Mouse (Mus musculus) spleen, adult 2 months (tissue): ENCODE results near the gene Kcnk1. TPM values are rescaled to one million over a fixed set of nuclear protein-coding genes. Genes with fewer than 3 reads are reported as not detected.

Experiments used
- DNase-seq, 2 experiments: peaks; one replicate each; pipeline versions ENCODE4 v3.0.0 to v3.0.0-alpha.2; 2012 to 2021; ENCODE audit warnings: low spot score in 2 of 2, low read depth in 1 of 2
- H3K27ac ChIP-seq: fragments of 200-500 bp; 2 replicates; pipeline ENCODE4 v1.5.1; 2012; ENCODE audit warnings: low read length, inconsistent platforms; ENCODE audit not compliant: insufficient read depth
- H3K27me3 ChIP-seq: fragments of 200-500 bp; 2 replicates; pipeline ENCODE4 v1.6.1; 2012; ENCODE audit warnings: mild to moderate bottlenecking, moderate library complexity, low read length, inconsistent platforms; ENCODE audit not compliant: control insufficient read depth, insufficient read depth
- H3K36me3 ChIP-seq: fragments of 200-500 bp; 2 replicates; pipeline ENCODE4 v1.6.1; 2012; ENCODE audit warnings: mild to moderate bottlenecking, low read length, inconsistent platforms; ENCODE audit not compliant: control insufficient read depth, insufficient read depth
- H3K4me1 ChIP-seq: fragments of 200-500 bp; 2 replicates; pipeline ENCODE4 v1.6.1; 2011; ENCODE audit warnings: inconsistent platforms; ENCODE audit not compliant: control insufficient read depth, insufficient read depth, insufficient read length
- H3K4me3 ChIP-seq: fragments of 200-500 bp; 2 replicates; pipeline ENCODE4 v1.5.1; 2011; ENCODE audit warnings: mild to moderate bottlenecking, inconsistent platforms; ENCODE audit not compliant: insufficient read depth, insufficient read length; ENCODE audit errors: extremely low read depth
- CTCF ChIP-seq: fragments of 200-500 bp; IDR thresholded peaks from 2 replicates; pipeline ENCODE4 v1.5.1; 2011; ENCODE audit warnings: mild to moderate bottlenecking, inconsistent platforms; ENCODE audit not compliant: insufficient read depth, insufficient read length, insufficient replicate concordance; ENCODE audit errors: extremely low read depth
- POLR2A ChIP-seq: fragments of 200-500 bp; IDR thresholded peaks from 2 replicates; pipeline ENCODE4 v1.6.1; 2011; ENCODE audit warnings: low read depth, low read length, inconsistent platforms
- WGBS: fragments of 180-500 bp; shearing (Covaris S2); methylation state at CpG from one replicate; pipeline ENCODE4 v1.1.7; 2018; 5-methylcytosine and 5-hydroxymethylcytosine counted together
- polyA plus RNA-seq: library from polyadenylated mRNA; depleted of rRNA; stranded (reverse); fragments of >200 nt; gene quantifications from 2 replicates; pipeline ENCODE4 v1.2.3, GENCODE M21; 2012

The Kcnk1 gene
- polyA plus RNA-seq, 1 experiment: 0.85 TPM

DNA sequence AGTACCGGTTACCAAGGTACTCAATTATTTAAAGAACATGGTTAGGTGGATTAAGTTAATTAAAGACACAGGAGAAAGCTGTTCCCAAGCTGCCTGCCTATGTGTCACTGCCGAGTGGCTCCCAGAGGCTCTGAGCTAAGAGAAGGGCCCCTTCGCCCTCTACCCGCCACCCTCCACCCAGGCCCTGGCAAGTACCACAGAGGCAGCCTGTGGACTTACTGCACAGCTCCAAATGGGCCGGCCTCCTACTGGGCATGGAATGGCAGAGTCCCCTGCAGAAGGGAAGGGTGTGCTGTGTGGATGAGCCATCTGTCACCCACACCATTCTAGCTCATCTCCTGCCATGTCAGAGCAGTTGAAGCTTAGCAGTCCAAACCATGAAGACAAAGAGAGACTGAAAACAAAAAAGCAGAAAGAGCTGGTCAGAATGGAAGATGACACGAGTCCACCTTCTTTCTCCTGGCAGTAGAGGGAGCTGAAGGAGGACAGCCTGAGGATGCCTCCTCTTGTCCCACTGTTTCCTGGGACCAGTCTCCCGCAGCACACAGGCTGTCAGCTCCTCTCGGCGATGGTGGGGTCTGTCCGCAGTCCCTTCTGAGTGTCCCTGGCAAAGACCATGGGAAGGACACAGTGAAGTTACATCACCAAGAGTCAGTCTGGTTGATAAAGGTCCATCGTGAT, 11.5 kb downstream of the Kcnk1 start:
- TF ChIP-seq POLR2A (no peak), CTCF (no peak)

GRCm38 (mm10) chr8:126007538-126008330, 12.8 kb downstream of the Kcnk1 start:
- no peak for DNase-seq

More for the DNA sequence above, 11.5 kb downstream of the Kcnk1 start:
- no peaks in the 10 kb centered on the region for H3K4me1 ChIP-seq
- no peak for DNase-seq
- WGBS: 85% methylated on average over 11 of the region's 11 CpGs
- no peak overlapping the region for H3K4me3 ChIP-seq
- no peaks in the 10 kb centered on the region for H3K36me3 ChIP-seq
- H3K27ac ChIP-seq: no peak overlapping the region
- no peaks in the 10 kb centered on the region for H3K27me3 ChIP-seq

GRCm38 (mm10) chr8:126008945-126009344, 14.0 kb downstream of the Kcnk1 start:
- Histone ChIP-seq H3K4me1 (no peaks in the 10 kb centered on the region), H3K4me3 (no peak overlapping the region), H3K27ac (no peak overlapping the region), H3K27me3 (no peaks in the 10 kb centered on the region), H3K36me3 (no peaks in the 10 kb centered on the region)
- no peak for TF ChIP-seq CTCF
- TF ChIP-seq POLR2A: no peak
- WGBS: 92% methylated on average over 2 of the region's 2 CpGs
- no peak for DNase-seq

More at GRCm38 (mm10) chr8:126007538-126008330, 12.8 kb downstream of the Kcnk1 start:
- H3K36me3 ChIP-seq: no peaks in the 10 kb centered on the region
- no peak overlapping the region for H3K4me3 ChIP-seq
- TF ChIP-seq POLR2A: no peak
- no peak for TF ChIP-seq CTCF
- H3K27me3 ChIP-seq: no peaks in the 10 kb centered on the region
- H3K27ac ChIP-seq: no peak overlapping the region
- no peaks in the 10 kb centered on the region for H3K4me1 ChIP-seq
- WGBS: 86% methylated on average over 19 of the region's 19 CpGs

- Histone ChIP-seq H3K4me3 (no peak overlapping the region), H3K27ac (no peak overlapping the region), H3K36me3 (no peaks in the 10 kb centered on the region), H3K4me1 (no peaks in the 10 kb centered on the region), H3K27me3 (no peaks in the 10 kb centered on the region)
- 62% methylated on average over 3 of the region's 3 CpGs for WGBS
- DNase-seq: no peak
- no peak for TF ChIP-seq POLR2A
- no peak for TF ChIP-seq CTCF
These were observed 15.9 kb downstream of the Kcnk1 start for GRCm38 (mm10) chr8:126010900-126011299.

- TF ChIP-seq CTCF (no peak), POLR2A (no peak)
- Histone ChIP-seq H3K27ac (no peak overlapping the region), H3K27me3 (no peaks in the 10 kb centered on the region), H3K4me3 (no peak overlapping the region), H3K4me1 (no peaks in the 10 kb centered on the region), H3K36me3 (no peaks in the 10 kb centered on the region)
- WGBS: 82% methylated on average over 6 of the region's 6 CpGs
- no peak for DNase-seq
These were observed 17.4 kb downstream of the Kcnk1 start for GRCm38 (mm10) chr8:126012334-126012733.

- WGBS: 89% methylated on average over 5 of the region's 5 CpGs
- TF ChIP-seq POLR2A: no peak
- TF ChIP-seq CTCF: no peak
- Histone ChIP-seq H3K4me1 (no peaks in the 10 kb centered on the region), H3K36me3 (no peaks in the 10 kb centered on the region), H3K27me3 (no peaks in the 10 kb centered on the region), H3K27ac (no peak overlapping the region), H3K4me3 (no peak overlapping the region)
- no peak for DNase-seq
These were observed 18.7 kb downstream of the Kcnk1 start for GRCm38 (mm10) chr8:126013646-126014045.
